Mouse (Mus musculus) forebrain, embryonic 11.5 days (tissue): Measurements from ENCODE around the gene Pof1b. TPM values are rescaled to one million over a fixed set of nuclear protein-coding genes. Genes with fewer than 3 reads are reported as not detected.

Source experiments
- polyA plus RNA-seq: library from polyadenylated mRNA; unstranded; fragments of >200 nt; fragmentation: Nextera tagmentation; extraction: Ambion mirVana; gene quantifications from 2 replicates; pipeline ENCODE4 v1.2.1, GENCODE M21; 2014

Pof1b gene
- polyA plus RNA-seq, 1 experiment from 2014 or later = 0.19 TPM

Other genes with a start within 250 kb of the Pof1b start
- gene 2010106E10Rik, start 203.4 kb downstream of the Pof1b start, polyA plus RNA-seq = not detected in 2 replicates
- 19.1 and 24.3 TPM in 2 replicates for gene Zfp711, start 98.1 kb downstream of the Pof1b start, polyA plus RNA-seq